Mouse (Mus musculus): ENCODE data around the gene Smdt1. TPM values are rescaled to one million over a fixed set of nuclear protein-coding genes. Genes with fewer than 3 reads are reported as not detected.

The Smdt1 gene
- 17.6 and 17.8 TPM in 2 replicates for polyA plus RNA-seq (2012)

DNA sequence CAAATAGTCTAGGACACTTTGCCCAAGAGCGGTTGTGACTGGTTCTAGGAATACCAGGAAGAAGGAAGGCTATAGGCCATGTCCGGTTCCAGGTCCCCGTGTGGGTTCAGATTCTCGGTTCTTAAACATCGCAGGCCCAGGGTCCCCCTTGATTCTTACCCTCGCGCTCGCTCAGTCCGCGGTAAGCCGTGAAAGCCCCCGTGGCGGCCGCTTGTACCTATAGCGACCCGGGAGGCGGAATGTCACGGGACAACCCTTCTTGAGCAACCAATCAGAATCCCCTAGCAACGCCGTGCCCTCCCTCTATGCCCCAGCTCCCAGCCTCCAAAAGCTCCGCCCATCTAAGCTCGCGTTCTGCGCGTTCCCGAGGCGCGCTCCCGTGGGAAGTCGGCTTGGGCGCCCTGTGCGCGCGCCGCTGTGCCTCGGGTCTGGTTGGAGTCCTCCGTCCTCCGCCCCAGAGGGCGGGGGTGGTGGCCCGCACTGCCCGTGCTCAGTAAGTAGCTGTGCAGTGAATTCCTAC is at the start of gene Smdt1, which contains the start of the genes Naga and Pheta2:
TSS of gene Smdt1 (plus strand) at position 367 of the 520 bp plus-strand sequence.
TSS of gene Naga (minus strand) at position 333 of the 520 bp plus-strand sequence.
TSS of gene Pheta2 (plus strand) at position 350 of the 520 bp plus-strand sequence.
- peak within 1 kb of the TSS; percentile 91 for H3K4me3 ChIP-seq (replicated peaks)
- peaks cover 2% of the 10 kb centered on the region; the same call in 1 of the 2 replicates for H3K9me3 ChIP-seq (ENCODE audit: control insufficient read depth, low read length)
- peaks cover 53% of the 10 kb centered on the region for H3K36me3 ChIP-seq (ENCODE audit: control insufficient read depth)
- TF ChIP-seq GATA1 (IDR thresholded peaks at IDR 0.05; ENCODE audit: low read length) (no peak), TAL1 (IDR thresholded peaks at IDR 0.05; ENCODE audit: low read length) (no peak)
- no peaks in the 10 kb centered on the region for H3K27me3 ChIP-seq (ENCODE audit: control insufficient read depth)
- H3K4me1 ChIP-seq (ENCODE audit: control insufficient read depth), result peaks cover 74% of the 10 kb centered on the region

DNA sequence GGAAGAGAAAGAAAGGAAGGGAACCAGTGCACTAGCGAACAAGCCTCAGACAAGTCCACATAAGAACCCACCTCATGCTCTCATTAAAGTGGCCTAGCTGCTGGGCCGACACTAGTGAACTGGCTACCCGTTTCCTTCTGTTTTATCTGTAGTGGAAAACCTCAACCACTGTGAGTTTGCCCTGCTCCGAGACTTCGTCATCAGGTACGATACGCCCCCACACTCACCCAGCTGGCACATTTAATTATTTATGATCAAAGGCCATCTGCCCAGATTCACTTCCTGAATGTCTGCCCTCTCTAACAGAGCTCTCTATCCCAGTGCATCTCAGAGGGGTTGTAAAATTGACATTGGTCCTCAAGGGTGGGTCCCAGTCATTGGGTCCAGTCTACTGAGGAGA is 48.5 kb upstream of the Smdt1 start:
- TF ChIP-seq GATA1 (IDR thresholded peaks at IDR 0.05; ENCODE audit: low read length) (no peak), TAL1 (IDR thresholded peaks at IDR 0.05; ENCODE audit: low read length) (no peak)
- Histone ChIP-seq H3K9me3 (ENCODE audit: control insufficient read depth, low read length) (no peaks in the 10 kb centered on the region), H3K4me1 (ENCODE audit: control insufficient read depth) (peaks cover 11% of the 10 kb centered on the region), H3K4me3 (replicated peaks) (no peak overlapping the region), H3K27me3 (ENCODE audit: control insufficient read depth) (peaks cover 16% of the 10 kb centered on the region), H3K36me3 (ENCODE audit: control insufficient read depth) (no peaks in the 10 kb centered on the region)

DNA sequence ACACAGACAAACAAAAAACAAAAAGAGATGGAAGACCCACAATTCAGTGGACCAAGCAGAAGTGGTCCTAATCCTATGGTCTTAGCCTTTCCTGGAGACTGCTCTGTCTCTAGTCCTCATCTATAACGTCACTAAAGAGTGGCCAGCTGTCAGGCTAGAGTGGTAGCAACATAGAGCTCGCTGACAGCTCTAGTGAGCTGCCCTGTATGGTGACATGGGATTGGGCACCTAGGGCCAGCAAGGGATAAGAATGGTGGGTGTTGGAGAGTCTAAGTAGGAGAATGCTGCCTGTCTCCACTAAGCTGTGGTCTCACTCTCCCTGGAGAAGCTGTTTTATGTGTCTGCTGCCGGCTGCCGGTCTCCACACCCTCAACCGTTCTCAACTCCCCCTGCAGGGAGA is 45.9 kb upstream of the Smdt1 start:
- Histone ChIP-seq H3K27me3 (ENCODE audit: control insufficient read depth) (peaks cover 10% of the 10 kb centered on the region), H3K36me3 (ENCODE audit: control insufficient read depth) (no peaks in the 10 kb centered on the region), H3K4me3 (replicated peaks) (no peak overlapping the region), H3K9me3 (ENCODE audit: control insufficient read depth, low read length) (no peaks in the 10 kb centered on the region), H3K4me1 (ENCODE audit: control insufficient read depth) (peaks cover 11% of the 10 kb centered on the region)
- TF ChIP-seq GATA1 (IDR thresholded peaks at IDR 0.05; ENCODE audit: low read length), result no peak
- no peak for TF ChIP-seq TAL1 (IDR thresholded peaks at IDR 0.05; ENCODE audit: low read length)

DNA sequence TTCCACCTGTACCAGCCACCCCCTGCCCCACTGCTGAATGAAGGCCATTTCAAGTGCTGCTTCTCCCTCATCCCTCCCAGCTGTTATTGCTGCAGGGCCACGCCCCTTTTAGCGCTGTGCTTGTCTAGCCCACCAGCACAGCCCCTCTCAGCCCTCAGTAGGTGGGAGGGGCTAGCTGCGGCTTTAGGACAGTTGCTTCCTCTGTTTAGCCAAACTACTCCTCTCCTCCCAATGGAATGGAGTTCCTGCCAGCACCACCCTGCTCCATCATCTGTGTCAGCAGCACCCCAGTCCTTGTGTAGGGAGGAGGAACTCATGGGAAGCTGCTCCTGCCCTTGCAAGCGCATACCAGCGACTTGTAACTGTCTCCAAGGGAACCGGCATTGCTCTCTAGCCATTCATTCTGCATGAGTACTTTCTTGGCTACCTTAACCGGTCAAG is 45.5 kb upstream of the Smdt1 start:
- Histone ChIP-seq H3K27me3 (ENCODE audit: control insufficient read depth) (peaks cover 10% of the 10 kb centered on the region), H3K9me3 (ENCODE audit: control insufficient read depth, low read length) (no peaks in the 10 kb centered on the region), H3K4me1 (ENCODE audit: control insufficient read depth) (peaks cover 11% of the 10 kb centered on the region), H3K36me3 (ENCODE audit: control insufficient read depth) (no peaks in the 10 kb centered on the region), H3K4me3 (replicated peaks) (no peak overlapping the region)
- no peak for TF ChIP-seq TAL1 (IDR thresholded peaks at IDR 0.05; ENCODE audit: low read length)
- no peak for TF ChIP-seq GATA1 (IDR thresholded peaks at IDR 0.05; ENCODE audit: low read length)

DNA sequence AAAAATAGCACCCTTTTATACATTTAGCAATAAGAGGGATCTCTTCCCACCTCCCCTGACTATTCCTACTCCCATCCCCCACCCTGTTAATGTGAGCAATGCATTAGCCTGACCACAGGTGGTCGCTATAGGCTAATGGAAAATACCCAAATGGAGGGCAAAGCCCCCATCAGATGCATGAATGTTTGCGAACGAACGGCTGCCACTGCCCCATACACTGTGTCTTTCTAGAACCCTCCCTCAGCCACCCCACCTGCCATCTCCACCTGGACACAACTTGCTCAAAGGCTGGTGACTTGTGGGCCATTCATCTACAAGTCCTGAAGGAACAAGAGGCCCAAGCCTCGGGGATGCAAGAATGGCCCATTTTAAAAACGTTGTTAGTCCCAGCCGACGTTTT is 44.7 kb upstream of the Smdt1 start:
- Histone ChIP-seq H3K27me3 (ENCODE audit: control insufficient read depth) (peaks cover 15% of the 10 kb centered on the region), H3K36me3 (ENCODE audit: control insufficient read depth) (no peaks in the 10 kb centered on the region), H3K9me3 (ENCODE audit: control insufficient read depth, low read length) (peaks cover 6% of the 10 kb centered on the region), H3K4me1 (ENCODE audit: control insufficient read depth) (peaks cover 15% of the 10 kb centered on the region), H3K4me3 (replicated peaks) (no peak overlapping the region)
- TF ChIP-seq GATA1 (IDR thresholded peaks at IDR 0.05; ENCODE audit: low read length) (no peak), TAL1 (IDR thresholded peaks at IDR 0.05; ENCODE audit: low read length) (no peak)

DNA sequence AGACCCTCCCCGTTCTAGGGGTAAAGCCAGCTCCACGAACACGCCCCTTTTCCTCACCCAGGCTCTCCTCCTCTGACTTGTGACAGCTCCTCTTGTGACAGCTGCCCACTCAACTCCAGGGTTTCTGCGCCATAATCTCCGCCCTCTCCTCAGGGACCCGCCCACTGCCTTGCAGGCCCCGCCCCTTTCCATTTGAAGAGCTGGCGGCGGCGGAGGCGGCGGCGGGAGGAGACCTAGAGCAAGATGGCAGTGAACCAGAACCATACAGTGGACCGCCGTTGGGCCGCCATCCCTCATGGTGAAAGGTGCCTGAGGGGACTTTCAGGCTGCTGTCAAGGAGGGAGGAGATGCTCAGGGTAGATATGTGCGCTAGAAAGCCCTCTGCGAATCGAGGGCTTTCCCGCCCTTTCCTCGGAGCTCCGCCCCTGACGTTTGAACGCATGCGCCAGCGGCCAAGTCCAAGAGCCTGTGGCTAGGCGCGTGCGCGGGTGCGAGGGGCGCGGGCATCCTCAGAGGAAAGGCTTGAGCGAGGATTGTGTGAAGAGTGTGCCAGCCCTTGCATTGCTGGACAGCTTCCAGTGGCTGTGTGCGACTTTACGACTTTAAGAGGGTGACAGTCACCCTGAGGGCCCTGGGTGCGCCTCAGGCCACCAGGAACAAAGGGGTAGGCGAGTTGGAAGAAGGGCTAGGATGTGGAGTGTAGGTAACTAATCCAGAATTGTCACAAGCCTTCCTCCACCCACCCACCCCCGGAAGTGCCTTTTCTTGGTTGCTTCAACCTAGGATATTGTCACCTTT is 39.8 kb upstream of the Smdt1 start, which contains the start of gene Wbp2nl:
TSS of gene Wbp2nl (plus strand) at position 191 of the 798 bp plus-strand sequence.
- no peak for TF ChIP-seq GATA1 (IDR thresholded peaks at IDR 0.05; ENCODE audit: low read length)
- Histone ChIP-seq H3K27me3 (ENCODE audit: control insufficient read depth) (peaks cover 9% of the 10 kb centered on the region), H3K4me3 (replicated peaks) (no peak within 1 kb of the TSS), H3K4me1 (ENCODE audit: control insufficient read depth) (peaks cover 13% of the 10 kb centered on the region), H3K36me3 (ENCODE audit: control insufficient read depth) (no peaks in the 10 kb centered on the region), H3K9me3 (ENCODE audit: control insufficient read depth, low read length) (peaks cover 6% of the 10 kb centered on the region)

DNA sequence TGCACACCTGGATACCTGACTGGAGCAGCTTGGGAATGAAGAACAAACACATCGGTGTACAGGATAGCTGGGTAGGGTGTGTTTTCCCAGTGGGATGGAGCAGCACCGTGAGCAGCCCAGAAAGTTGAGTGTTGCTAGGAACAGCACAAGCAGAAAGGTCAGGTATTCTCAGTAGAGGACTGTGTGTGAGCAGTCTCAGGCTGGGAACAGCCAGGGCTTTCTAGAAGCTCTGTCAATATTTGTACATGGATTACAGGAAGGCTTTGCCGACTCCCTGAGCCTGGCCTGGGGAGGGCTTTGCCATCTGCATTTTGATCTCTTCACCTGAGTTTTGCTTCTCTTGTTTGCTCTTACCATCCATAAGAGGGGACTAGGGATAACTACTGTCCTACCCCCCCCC is 31.7 kb upstream of the Smdt1 start:
- Histone ChIP-seq H3K36me3 (ENCODE audit: control insufficient read depth) (no peaks in the 10 kb centered on the region), H3K9me3 (ENCODE audit: control insufficient read depth, low read length) (no peaks in the 10 kb centered on the region), H3K4me3 (replicated peaks) (no peak overlapping the region), H3K27me3 (ENCODE audit: control insufficient read depth) (no peaks in the 10 kb centered on the region), H3K4me1 (ENCODE audit: control insufficient read depth) (no peaks in the 10 kb centered on the region)
- TF ChIP-seq GATA1 (IDR thresholded peaks at IDR 0.05; ENCODE audit: low read length) (no peak), TAL1 (IDR thresholded peaks at IDR 0.05; ENCODE audit: low read length) (no peak)

DNA sequence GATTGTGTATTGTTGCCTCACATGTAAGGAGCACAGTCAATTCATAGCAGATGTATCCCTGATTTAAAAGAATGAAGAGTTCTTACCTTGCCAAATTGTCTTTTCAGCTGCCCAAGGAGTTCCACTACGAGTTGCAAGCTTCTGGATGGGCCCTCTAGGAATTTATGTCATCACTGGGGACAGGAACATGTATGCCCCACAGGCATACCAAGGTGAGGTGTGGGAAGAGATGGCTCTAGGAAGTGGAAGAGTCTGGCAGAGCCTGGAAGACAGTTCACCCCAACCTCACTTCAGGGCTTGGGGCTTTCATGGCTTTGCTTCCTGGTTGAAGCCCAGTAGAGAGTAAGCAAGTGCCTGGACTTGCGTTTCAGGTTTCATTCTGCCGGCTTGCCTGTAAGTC is 30.3 kb upstream of the Smdt1 start:
- Histone ChIP-seq H3K4me3 (replicated peaks) (no peak overlapping the region), H3K4me1 (ENCODE audit: control insufficient read depth) (no peaks in the 10 kb centered on the region), H3K27me3 (ENCODE audit: control insufficient read depth) (no peaks in the 10 kb centered on the region)

DNA sequence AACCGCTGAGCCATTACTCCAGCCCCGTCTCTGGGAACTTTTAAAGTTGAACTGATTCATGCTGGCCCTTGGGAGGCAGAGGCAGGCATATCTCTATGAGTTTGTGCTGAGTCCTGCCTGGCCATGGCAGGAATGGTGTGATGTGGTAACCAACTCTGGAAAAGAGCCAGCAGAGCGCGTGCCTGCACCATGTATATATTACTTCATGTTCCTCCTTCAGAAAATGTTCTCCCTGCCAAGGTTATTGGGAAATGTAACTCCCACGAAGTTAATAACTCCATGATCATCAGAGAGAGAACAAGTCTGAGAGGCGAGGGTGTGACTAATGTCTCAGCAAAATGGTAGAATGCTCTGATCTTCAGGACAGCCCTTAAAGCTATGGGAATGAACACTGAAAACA is 20.9 kb upstream of the Smdt1 start:
- Histone ChIP-seq H3K4me3 (replicated peaks) (no peak overlapping the region), H3K27me3 (ENCODE audit: control insufficient read depth) (no peaks in the 10 kb centered on the region), H3K36me3 (ENCODE audit: control insufficient read depth) (no peaks in the 10 kb centered on the region), H3K4me1 (ENCODE audit: control insufficient read depth) (peaks cover 3% of the 10 kb centered on the region), H3K9me3 (ENCODE audit: control insufficient read depth, low read length) (peaks cover 6% of the 10 kb centered on the region)
- TF ChIP-seq GATA1 (IDR thresholded peaks at IDR 0.05; ENCODE audit: low read length), result no peak
- no peak for TF ChIP-seq TAL1 (IDR thresholded peaks at IDR 0.05; ENCODE audit: low read length)

More for the DNA sequence above, 30.3 kb upstream of the Smdt1 start:
- Histone ChIP-seq H3K36me3 (ENCODE audit: control insufficient read depth) (no peaks in the 10 kb centered on the region), H3K9me3 (ENCODE audit: control insufficient read depth, low read length) (no peaks in the 10 kb centered on the region)
- TF ChIP-seq GATA1 (IDR thresholded peaks at IDR 0.05; ENCODE audit: low read length), result no peak
- TF ChIP-seq TAL1 (IDR thresholded peaks at IDR 0.05; ENCODE audit: low read length), result no peak

Measured in erythroblast, embryonic 14.5 days (primary cell).